Mouse (Mus musculus) cortical plate, adult 2 months (tissue): ENCODE results near the gene Hydin.

ENCODE experiments used
- CTCF ChIP-seq: fragments of 200-500 bp; IDR thresholded peaks from 2 replicates; pipeline ENCODE4 v1.5.1; 2011; ENCODE audit warnings: mild to moderate bottlenecking, control low read depth, low read length; ENCODE audit not compliant: insufficient read depth; ENCODE audit errors: extremely low read depth
- POLR2A ChIP-seq: fragments of 200-500 bp; IDR thresholded peaks from 2 replicates; pipeline ENCODE4 v1.6.1; 2011; ENCODE audit warnings: mild to moderate bottlenecking, low read length, control low read depth; ENCODE audit not compliant: insufficient read depth; ENCODE audit errors: extremely low read depth

DNA sequence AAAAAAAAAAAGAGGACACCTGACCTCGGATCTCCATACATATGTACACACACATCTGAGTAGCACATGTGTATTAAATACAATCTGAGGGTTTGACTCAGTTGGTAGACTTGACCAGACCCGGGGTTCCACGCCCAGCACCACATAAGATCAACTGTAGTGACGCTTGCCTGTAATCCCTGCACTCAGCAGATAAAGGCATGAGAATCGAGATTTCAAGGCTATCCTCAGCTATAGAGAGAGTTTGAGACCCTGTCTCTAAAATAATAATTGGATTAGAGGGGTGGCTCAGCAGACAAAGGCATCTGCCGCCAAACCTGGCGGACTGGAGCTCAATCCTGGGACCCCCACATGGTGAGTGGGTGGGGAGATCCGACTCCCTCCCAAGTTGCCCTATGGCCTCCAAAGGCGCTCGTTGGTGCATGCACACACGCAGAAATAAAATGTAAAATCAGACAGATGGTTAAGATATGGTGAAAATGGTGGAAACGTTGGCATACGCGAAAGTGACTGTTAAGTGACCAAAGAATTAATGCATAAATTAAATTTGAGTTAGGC lies 351.1 kb downstream of the Hydin start:
- no peak for TF ChIP-seq POLR2A
- no peak for TF ChIP-seq CTCF
